Mouse (Mus musculus): ENCODE measurements around the gene Atp8a2. TPM values are rescaled to one million over a fixed set of nuclear protein-coding genes. Genes with fewer than 3 reads are reported as not detected.

Atp8a2 gene
- total RNA-seq, 2 experiments from 2014 or later, result 0.99 to 1.9 TPM

- DNase-seq, result no peak
These were observed 44.6 kb downstream of the Atp8a2 start for GRCm38 (mm10) chr14:60152373-60152772.

GRCm38 (mm10) chr14:60148893-60149292 is 48.1 kb downstream of the Atp8a2 start:
- no peak for DNase-seq

GRCm38 (mm10) chr14:60143234-60143633 is 53.7 kb downstream of the Atp8a2 start:
- no peak for DNase-seq

GRCm38 (mm10) chr14:60138339-60138738 is 58.6 kb downstream of the Atp8a2 start:
- no peak for DNase-seq

- no peak for DNase-seq
These were observed 59.2 kb downstream of the Atp8a2 start for GRCm38 (mm10) chr14:60137812-60138211.

- DNase-seq, result no peak
These were observed 61.2 kb downstream of the Atp8a2 start for GRCm38 (mm10) chr14:60135801-60136200.

GRCm38 (mm10) chr14:60134720-60135119 is 62.3 kb downstream of the Atp8a2 start:
- no peak for DNase-seq

GRCm38 (mm10) chr14:60131196-60131876 is 65.6 kb downstream of the Atp8a2 start:
- no peak for DNase-seq

- no peak for DNase-seq
These were observed 67.4 kb downstream of the Atp8a2 start for GRCm38 (mm10) chr14:60129564-60129963.

GRCm38 (mm10) chr14:60125202-60125601 is 71.8 kb downstream of the Atp8a2 start:
- no peak for DNase-seq

GRCm38 (mm10) chr14:60121572-60121971 is 75.4 kb downstream of the Atp8a2 start:
- DNase-seq, result no peak

GRCm38 (mm10) chr14:60117792-60118585 is 79.0 kb downstream of the Atp8a2 start:
- no peak for DNase-seq

GRCm38 (mm10) chr14:60086808-60087725 is 109.9 kb downstream of the Atp8a2 start:
- peak; percentile 18 to 39 for DNase-seq

- no peak for DNase-seq
These were observed 110.6 kb downstream of the Atp8a2 start for GRCm38 (mm10) chr14:60086254-60086807.

- DNase-seq, result no peak
These were observed 114.2 kb downstream of the Atp8a2 start for GRCm38 (mm10) chr14:60082771-60083170.

- no peak for DNase-seq
These were observed 124.5 kb downstream of the Atp8a2 start for GRCm38 (mm10) chr14:60072496-60072895.

GRCm38 (mm10) chr14:60065186-60065585 is 131.8 kb downstream of the Atp8a2 start:
- no peak for DNase-seq

- DNase-seq, result no peak
These were observed 136.0 kb downstream of the Atp8a2 start for GRCm38 (mm10) chr14:60061023-60061422.

GRCm38 (mm10) chr14:60058867-60059266 is 138.1 kb downstream of the Atp8a2 start:
- DNase-seq, result no peak

GRCm38 (mm10) chr14:60055231-60055630 is 141.7 kb downstream of the Atp8a2 start:
- DNase-seq, result peak; percentile 1 to 13

GRCm38 (mm10) chr14:60030666-60031065 is 166.3 kb downstream of the Atp8a2 start:
- DNase-seq, result no peak

- no peak for DNase-seq
These were observed 169.8 kb downstream of the Atp8a2 start for GRCm38 (mm10) chr14:60027139-60027538.
